Mouse (Mus musculus): ENCODE results near the gene Gprin1. TPM values are rescaled to one million over a fixed set of nuclear protein-coding genes. Genes with fewer than 3 reads are reported as not detected.

Gprin1 gene
- total RNA-seq, 1 experiment from 2014 or later: not detected

GRCm38 (mm10) chr13:54765281-54766191, 15.9 kb upstream of the Gprin1 start:
- no peak for ATAC-seq (ENCODE audit: extremely low read depth, insufficient number of reproducible peaks, low FRiP score, poor library complexity, severe bottlenecking)

- ATAC-seq (ENCODE audit: extremely low read depth, insufficient number of reproducible peaks, low FRiP score, poor library complexity, severe bottlenecking): no peak
These were observed 11.2 kb upstream of the Gprin1 start for GRCm38 (mm10) chr13:54760906-54761305.

- ATAC-seq (ENCODE audit: extremely low read depth, insufficient number of reproducible peaks, low FRiP score, poor library complexity, severe bottlenecking): no peak
These were observed 10.6 kb upstream of the Gprin1 start for GRCm38 (mm10) chr13:54760164-54760795.

GRCm38 (mm10) chr13:54759496-54759895, 9.8 kb upstream of the Gprin1 start:
- no peak for ATAC-seq (ENCODE audit: extremely low read depth, insufficient number of reproducible peaks, low FRiP score, poor library complexity, severe bottlenecking)

- ATAC-seq (ENCODE audit: extremely low read depth, insufficient number of reproducible peaks, low FRiP score, poor library complexity, severe bottlenecking): no peak
These were observed 9.2 kb upstream of the Gprin1 start for GRCm38 (mm10) chr13:54758756-54759470.

- peak; percentile 39; the same call in 1 of the 2 replicates for ATAC-seq (ENCODE audit: extremely low read depth, insufficient number of reproducible peaks, low FRiP score, poor library complexity, severe bottlenecking)
These were observed 8.5 kb upstream of the Gprin1 start for GRCm38 (mm10) chr13:54758045-54758755.

GRCm38 (mm10) chr13:54757093-54757830, 7.6 kb upstream of the Gprin1 start:
- no peak for ATAC-seq (ENCODE audit: extremely low read depth, insufficient number of reproducible peaks, low FRiP score, poor library complexity, severe bottlenecking)

- no peak for ATAC-seq (ENCODE audit: extremely low read depth, insufficient number of reproducible peaks, low FRiP score, poor library complexity, severe bottlenecking)
These were observed 6.6 kb upstream of the Gprin1 start for GRCm38 (mm10) chr13:54756156-54756712.

GRCm38 (mm10) chr13:54755201-54755830, 5.6 kb upstream of the Gprin1 start:
- ATAC-seq (ENCODE audit: extremely low read depth, insufficient number of reproducible peaks, low FRiP score, poor library complexity, severe bottlenecking): no peak

GRCm38 (mm10) chr13:54754169-54755080, 4.8 kb upstream of the Gprin1 start:
- no peak for ATAC-seq (ENCODE audit: extremely low read depth, insufficient number of reproducible peaks, low FRiP score, poor library complexity, severe bottlenecking)

GRCm38 (mm10) chr13:54753733-54754132, 4.1 kb upstream of the Gprin1 start:
- ATAC-seq (ENCODE audit: extremely low read depth, insufficient number of reproducible peaks, low FRiP score, poor library complexity, severe bottlenecking): no peak

GRCm38 (mm10) chr13:54752656-54753055, 3.0 kb upstream of the Gprin1 start:
- ATAC-seq (ENCODE audit: extremely low read depth, insufficient number of reproducible peaks, low FRiP score, poor library complexity, severe bottlenecking): no peak

GRCm38 (mm10) chr13:54750699-54751098, 1.0 kb upstream of the Gprin1 start:
- ATAC-seq (ENCODE audit: extremely low read depth, insufficient number of reproducible peaks, low FRiP score, poor library complexity, severe bottlenecking): no peak

- ATAC-seq (ENCODE audit: extremely low read depth, insufficient number of reproducible peaks, low FRiP score, poor library complexity, severe bottlenecking): no peak
These were observed 412 bp downstream of the Gprin1 start for GRCm38 (mm10) chr13:54749061-54749863.

- ATAC-seq (ENCODE audit: extremely low read depth, insufficient number of reproducible peaks, low FRiP score, poor library complexity, severe bottlenecking): no peak
These were observed 983 bp downstream of the Gprin1 start for GRCm38 (mm10) chr13:54748721-54749060.

- ATAC-seq (ENCODE audit: extremely low read depth, insufficient number of reproducible peaks, low FRiP score, poor library complexity, severe bottlenecking): no peak
These were observed 1.5 kb downstream of the Gprin1 start for GRCm38 (mm10) chr13:54748190-54748589.

Measured in neutrophil, adult 5-6 weeks (primary cell).